In genomic region chr4:13586811-13587210, GRCm38 (mm10) we compare ENCODE assay signal across 25 mouse cellular contexts.
A peak's percentile ranks its signal among the peaks of the same experiment; 100 is the strongest.
DNase-seq lines count a peak whose midpoint lies in the region; ATAC-seq and TF ChIP-seq lines count a peak whose summit lies in the region.
"Had no signal": no experiment of that assay in that cellular context is flagged by ENCODE, and none has a peak within 500 bp of the region (broad histone marks: within the 10 kb centered on the region; RNA-seq: fewer than 3 reads in every experiment).

No protein-coding gene starts in this region.

- no peaks in the 10 kb centered on the region for H3K27me3 ChIP-seq in forebrain, embryonic 14.5 days (replicated peaks; ENCODE audit: control insufficient read depth, insufficient read depth, low read length)
- no peaks in the 10 kb centered on the region for H3K27me3 ChIP-seq in forebrain, embryonic 10.5 days (ENCODE audit: poor library complexity, severe bottlenecking)
- no peaks in the 10 kb centered on the region for H3K27me3 ChIP-seq in kidney, embryonic 14.5 days (ENCODE audit: control insufficient read depth, insufficient read depth, low read length)
- H3K27me3 ChIP-seq: embryonic facial prominence, embryonic 12.5 days; heart, embryonic 15.5 days; limb, embryonic 13.5 days; midbrain, embryonic 13.5 days had no signal

- peak; percentile 57 for DNase-seq in forebrain, embryonic 14.5 days (ENCODE audit: low spot score)
- DNase-seq in forebrain, embryonic 10.5 days (ENCODE audit: extremely low spot score, low spot score): no peak
- DNase-seq in layer of hippocampus, adult 2 months (ENCODE audit: low spot score in 2 of 2): peak in 1 of 2 experiments; percentile 58
- DNase-seq in layer of hippocampus, adult 9-10 months (ENCODE audit: low spot score): no peak
- DNase-seq in brain, embryonic 14.5 days (ENCODE audit: low read depth): peak; percentile 58
- DNase-seq in left cerebral cortex, postnatal 10 days (ENCODE audit: extremely low spot score in 1 of 2, low spot score in 2 of 2): peak; percentile 27 to 28
- no peak for DNase-seq in embryo, embryonic 10 days (ENCODE audit: low spot score)
- DNase-seq: adrenal gland, adult 8-10 months; cerebellum, adult 18-20 months; gastrocnemius, postnatal 14 days; heart, adult 2 months; kidney, adult 8-10 months; kidney, postnatal 4 days had no signal

- intact Hi-C loops in left cerebral cortex, postnatal 10 days (cut with DNase I): no loop called here

- H3K9ac ChIP-seq in forebrain, embryonic 14.5 days (ENCODE audit: low read length): no peak overlapping the region
- H3K9ac ChIP-seq in kidney, embryonic 14.5 days (ENCODE audit: low read depth, low read length): no peak overlapping the region
- H3K9ac ChIP-seq: embryonic facial prominence, embryonic 12.5 days; heart, embryonic 15.5 days; limb, embryonic 13.5 days; liver, embryonic 14.5 days; midbrain, embryonic 13.5 days had no signal

- no peak overlapping the region for H3K27ac ChIP-seq in forebrain, embryonic 14.5 days (ENCODE audit: low read depth, low read length)
- H3K27ac ChIP-seq in forebrain, embryonic 10.5 days: no peak overlapping the region
- H3K27ac ChIP-seq in layer of hippocampus, adult 2 months: peak overlapping the region; percentile 67; the same call in 1 of the 2 replicates
- no peak overlapping the region for H3K27ac ChIP-seq in kidney, embryonic 14.5 days (ENCODE audit: low read depth, low read length)
- H3K27ac ChIP-seq: embryonic facial prominence, embryonic 12.5 days; heart, adult 2 months; heart, embryonic 15.5 days; hindbrain, embryonic 10.5 days; limb, embryonic 13.5 days; liver, embryonic 14.5 days; midbrain, embryonic 13.5 days; stomach, postnatal 0 days had no signal

- no peak overlapping the region for H3K4me3 ChIP-seq in forebrain, embryonic 14.5 days (ENCODE audit: low read depth, low read length)
- no peak overlapping the region for H3K4me3 ChIP-seq in forebrain, embryonic 10.5 days
- H3K4me3 ChIP-seq in layer of hippocampus, adult 2 months: no peak overlapping the region; the same call in 1 of the 2 replicates
- no peak overlapping the region for H3K4me3 ChIP-seq in kidney, embryonic 14.5 days (ENCODE audit: low read length)
- H3K4me3 ChIP-seq: embryonic facial prominence, embryonic 12.5 days; heart, adult 2 months; heart, embryonic 15.5 days; hindbrain, embryonic 10.5 days; limb, embryonic 13.5 days; midbrain, embryonic 13.5 days; myocyte had no signal

- no peak for TF ChIP-seq POLR2A in brain, embryonic 14.5 days (IDR thresholded peaks at IDR 0.05; ENCODE audit: borderline replicate concordance, extremely low read depth, insufficient read depth, insufficient read length, poor library complexity, severe bottlenecking)

- ATAC-seq in forebrain, embryonic 14.5 days: no peak
- ATAC-seq in kidney, embryonic 14.5 days (ENCODE audit: low FRiP score, low TSS enrichment): no peak
- ATAC-seq: CD4-positive, CD25-positive, alpha-beta regulatory T cell, adult 4 months; inflammation-experienced regulatory T-cells, adult 6 months; midbrain, embryonic 13.5 days had no signal

- H3K36me3 ChIP-seq in forebrain, embryonic 14.5 days (ENCODE audit: control insufficient read depth, insufficient read depth, low read length): no peaks in the 10 kb centered on the region
- no peaks in the 10 kb centered on the region for H3K36me3 ChIP-seq in forebrain, embryonic 10.5 days (replicated peaks)
- no peaks in the 10 kb centered on the region for H3K36me3 ChIP-seq in kidney, embryonic 14.5 days (ENCODE audit: control insufficient read depth, insufficient read depth, low read length)
- H3K36me3 ChIP-seq: embryonic facial prominence, embryonic 12.5 days; G1E; heart, embryonic 15.5 days; hindbrain, embryonic 10.5 days; limb, embryonic 13.5 days; midbrain, embryonic 13.5 days had no signal

- no peak for TF ChIP-seq CTCF in layer of hippocampus, adult 2 months (conservative IDR thresholded peaks at IDR 0.05)
- no peak for TF ChIP-seq CTCF in brain, embryonic 14.5 days (IDR thresholded peaks at IDR 0.05; ENCODE audit: borderline replicate concordance, extremely low read depth, insufficient read depth, insufficient read length)

- no peaks in the 10 kb centered on the region for H3K9me3 ChIP-seq in forebrain, embryonic 14.5 days (replicated peaks; ENCODE audit: control insufficient read depth, low read length)
- no peaks in the 10 kb centered on the region for H3K9me3 ChIP-seq in forebrain, embryonic 10.5 days
- H3K9me3 ChIP-seq in kidney, embryonic 14.5 days (ENCODE audit: control insufficient read depth, low read length): no peaks in the 10 kb centered on the region
- H3K9me3 ChIP-seq: embryonic facial prominence, embryonic 12.5 days; G1E; heart, embryonic 15.5 days; hindbrain, embryonic 10.5 days; limb, embryonic 13.5 days; midbrain, embryonic 13.5 days had no signal

- 0 out of 2 replicates have a peak, but pooled peaks cover 5% of the 10 kb centered on the region for H3K4me1 ChIP-seq in forebrain, embryonic 14.5 days (ENCODE audit: control insufficient read depth, insufficient read depth, low read length)
- no peaks in the 10 kb centered on the region for H3K4me1 ChIP-seq in forebrain, embryonic 10.5 days
- H3K4me1 ChIP-seq in kidney, embryonic 14.5 days (ENCODE audit: control insufficient read depth, insufficient read depth, low read length): no peaks in the 10 kb centered on the region
- H3K4me1 ChIP-seq: embryonic facial prominence, embryonic 12.5 days; heart, embryonic 15.5 days; hindbrain, embryonic 10.5 days; limb, embryonic 13.5 days; midbrain, embryonic 13.5 days had no signal

- H3K4me2 ChIP-seq in forebrain, embryonic 14.5 days (ENCODE audit: low read length): no peak overlapping the region
- H3K4me2 ChIP-seq in kidney, embryonic 14.5 days (replicated peaks; ENCODE audit: low read depth, low read length): no peak overlapping the region
- H3K4me2 ChIP-seq: embryonic facial prominence, embryonic 12.5 days; heart, embryonic 15.5 days; limb, embryonic 13.5 days; midbrain, embryonic 13.5 days had no signal

- 83% methylated on average over 8 of the region's 8 CpGs for WGBS in forebrain, embryonic 14.5 days
- WGBS in forebrain, embryonic 10.5 days: 85% methylated on average over 8 of the region's 8 CpGs
- 59% methylated on average over 8 of the region's 8 CpGs for WGBS in kidney, embryonic 14.5 days

Comparison
In these comparisons a context has a peak if more than half of its experiments do, and no peak if none do; other contexts are left out.
1. DNase-seq: peak in forebrain, embryonic 14.5 days (single experiment), brain, embryonic 14.5 days (single experiment) and left cerebral cortex, postnatal 10 days (2 of 2); none in forebrain, embryonic 10.5 days (single experiment), layer of hippocampus, adult 9-10 months (single experiment) and embryo, embryonic 10 days (single experiment).